Mouse (Mus musculus) c-Kit-positive CD71-positive TER-119-positive erythroid progenitor cells, embryonic 14.5 days (primary cell): ENCODE measurements around the gene Ptgfrn.

Experiments used
- DNase-seq: peaks from one replicate; pipeline ENCODE4 v3.0.0-alpha.2; 2013; ENCODE audit warnings: low spot score

The Ptgfrn gene

DNA sequence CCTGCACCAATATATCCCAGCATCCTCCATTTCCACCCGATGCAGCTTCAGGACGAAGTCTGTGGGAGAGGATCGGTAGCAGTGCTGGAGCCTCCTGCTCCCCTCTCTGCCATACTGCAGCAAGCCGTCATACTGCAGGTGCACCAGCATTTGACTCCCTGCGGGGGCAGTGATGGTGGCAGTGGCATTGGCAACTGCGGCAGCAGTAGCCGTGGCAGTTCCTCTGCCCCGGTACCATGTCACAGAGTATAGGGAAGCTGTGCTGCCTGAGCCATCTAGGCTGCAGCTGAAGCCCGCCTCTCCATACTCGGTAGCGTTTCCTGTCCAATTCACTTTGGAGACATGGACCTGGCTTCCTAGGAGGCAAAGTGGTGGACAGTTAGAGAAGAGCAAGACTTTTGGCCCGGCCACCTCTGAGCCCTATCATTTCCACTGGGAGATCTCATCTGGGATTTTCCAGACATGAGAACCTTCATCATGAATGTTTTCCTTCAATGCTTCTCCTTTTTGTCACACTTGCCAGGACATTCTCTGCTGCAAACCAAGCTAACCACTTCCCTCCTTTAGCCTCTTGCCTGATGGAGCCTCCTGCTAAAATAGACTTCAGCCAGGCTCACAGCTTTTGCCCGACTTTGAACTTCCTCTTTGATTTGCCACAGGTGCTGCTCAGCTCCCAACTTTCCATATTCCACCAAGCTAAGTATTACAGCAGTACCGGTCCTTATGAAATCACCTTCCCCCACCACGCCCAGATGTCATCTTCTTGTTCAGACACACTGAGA, 106.3 kb downstream of the Ptgfrn start:
- DNase-seq = no peak

DNA sequence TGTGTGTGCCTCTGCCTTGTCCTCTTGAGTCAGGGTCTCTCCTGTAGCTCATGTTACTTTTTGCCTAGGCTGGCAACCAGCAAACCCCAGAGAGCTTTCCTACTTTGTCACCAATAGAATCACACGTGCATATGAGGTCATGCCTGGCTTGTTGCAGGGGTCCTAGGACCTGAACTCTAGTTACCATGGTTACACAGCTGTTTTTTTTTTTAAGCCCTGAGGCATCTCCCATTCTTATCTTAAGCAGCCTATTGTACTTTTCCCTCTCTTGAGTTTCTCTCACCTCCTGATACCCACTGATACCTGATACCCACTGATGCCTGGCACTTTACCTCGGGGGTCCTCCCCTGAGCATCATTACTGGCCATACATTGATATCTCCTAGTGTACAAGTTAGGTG, 110.3 kb downstream of the Ptgfrn start:
- no peak for DNase-seq

DNA sequence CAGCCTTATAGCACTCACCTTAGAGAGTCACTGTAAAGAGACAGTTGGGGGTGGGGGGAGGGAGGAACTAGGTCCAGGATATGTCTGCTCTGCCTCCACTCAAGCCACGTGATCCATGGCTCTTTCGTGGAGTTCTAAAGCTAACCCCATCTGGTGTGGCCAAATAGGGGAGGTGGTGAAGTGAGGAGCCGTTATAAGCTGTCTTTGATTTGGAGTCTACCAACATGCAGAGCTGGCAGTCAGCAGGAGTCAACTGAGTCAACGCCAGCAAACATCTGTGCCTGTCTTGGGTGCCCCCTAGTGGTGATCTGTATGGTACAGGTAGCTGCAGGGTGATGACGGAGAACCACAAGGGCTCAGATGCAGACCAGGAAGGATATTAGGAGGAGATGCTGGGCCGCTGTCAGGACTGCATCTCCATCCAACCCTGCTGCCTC, 111.2 kb downstream of the Ptgfrn start:
- peak; percentile 65 for DNase-seq

DNA sequence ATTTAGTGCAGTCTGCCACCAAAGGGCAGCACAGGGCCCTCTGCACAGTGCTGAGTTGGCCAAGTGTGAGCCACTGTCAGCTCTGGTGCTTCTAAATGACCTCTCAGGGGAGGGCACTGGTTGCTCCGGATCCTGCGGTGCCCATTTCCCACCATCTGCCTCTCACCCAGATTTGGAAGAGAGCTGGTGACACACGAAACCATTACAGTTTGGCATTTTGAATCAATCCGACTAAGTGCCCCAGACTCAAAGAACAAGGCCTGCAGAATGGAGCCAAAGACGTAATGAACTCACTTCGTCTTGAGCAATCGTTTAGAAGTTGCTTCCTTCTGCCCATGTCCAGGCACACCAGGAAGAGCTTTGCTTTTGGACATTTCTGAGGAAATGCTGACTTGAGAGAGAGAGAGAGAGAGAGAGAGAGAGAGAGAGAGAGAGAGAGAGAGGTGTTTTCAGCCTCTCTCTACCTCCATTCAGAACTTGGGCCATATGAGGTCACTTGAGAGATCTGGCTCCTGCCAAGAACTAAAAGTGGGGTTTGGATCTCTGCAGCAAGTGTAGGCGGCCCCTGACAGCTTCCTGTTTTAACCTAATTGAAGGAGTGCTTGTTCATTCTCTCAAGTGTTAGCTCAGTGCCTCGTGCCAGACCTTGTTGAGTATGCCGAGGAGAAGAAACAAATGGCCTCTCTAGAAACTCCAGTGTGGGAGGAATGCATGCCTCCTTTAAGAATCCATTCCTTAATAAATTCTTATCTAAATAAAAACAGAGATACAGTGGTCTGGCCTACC, 112.1 kb downstream of the Ptgfrn start:
- DNase-seq = no peak

DNA sequence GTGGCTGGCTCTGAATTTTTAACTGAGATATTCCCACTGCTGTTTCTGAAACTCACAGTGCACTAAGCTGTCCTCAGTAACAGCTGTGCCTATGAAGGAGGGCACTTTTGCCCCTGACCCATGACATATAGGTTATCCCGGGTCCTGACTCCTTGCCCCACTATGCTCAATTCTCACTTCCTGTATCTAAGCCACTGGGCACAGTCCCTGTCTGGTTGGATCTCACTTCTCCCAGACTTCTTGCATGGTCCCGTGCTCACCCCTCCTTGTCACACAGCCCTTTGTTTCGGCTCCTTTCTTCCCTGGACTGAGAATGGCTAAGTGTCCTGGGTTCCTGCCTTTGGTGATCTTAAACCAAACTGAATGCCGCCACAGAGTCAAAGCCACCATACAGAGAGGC, 115.8 kb downstream of the Ptgfrn start:
- DNase-seq = no peak

DNA sequence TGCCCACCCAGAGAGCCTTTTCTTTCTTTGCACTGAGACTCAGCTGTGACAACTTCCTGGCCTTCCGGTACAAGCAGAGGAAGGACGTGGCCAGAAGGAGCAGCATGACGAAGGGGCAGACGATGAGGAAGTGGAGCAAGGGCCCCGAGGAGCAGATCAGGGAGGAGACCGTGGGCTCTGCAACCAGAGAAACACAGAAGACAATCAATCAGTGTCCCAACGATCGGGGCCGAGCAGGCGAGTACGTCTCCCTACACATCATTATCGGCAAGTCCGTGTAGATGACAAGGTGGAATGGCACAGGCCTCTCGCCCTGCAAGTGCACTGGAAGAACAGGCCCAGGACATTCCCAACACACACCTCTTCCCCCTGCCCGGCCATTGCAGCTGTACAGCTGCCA, 116.4 kb downstream of the Ptgfrn start:
- DNase-seq = no peak

DNA sequence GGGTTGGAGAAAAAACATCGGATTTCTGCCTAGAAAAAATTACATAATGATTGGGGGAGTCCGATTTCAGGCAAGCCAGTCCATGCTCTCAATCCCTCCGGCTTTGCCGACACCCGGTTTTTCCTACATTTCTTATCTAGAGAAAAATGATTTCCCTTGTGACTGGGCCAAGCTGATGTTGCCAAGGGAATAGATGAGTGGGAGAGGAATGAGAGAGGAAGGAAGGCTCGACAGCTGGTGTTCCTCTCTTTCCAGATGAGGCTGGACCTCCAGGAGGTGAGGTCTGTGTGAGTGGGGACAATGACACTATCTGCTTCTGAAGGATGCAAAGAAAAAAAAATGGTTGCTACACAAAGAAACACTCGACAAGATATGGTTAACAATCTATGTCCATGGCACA, 116.9 kb downstream of the Ptgfrn start:
- no peak for DNase-seq
